Mouse (Mus musculus) thymus, postnatal 14 days (tissue): ENCODE data around the gene Entpd6.

ENCODE experiments used
- DNase-seq: peaks from one replicate; pipeline ENCODE4 v3.0.0; 2021

Gene Entpd6

DNA sequence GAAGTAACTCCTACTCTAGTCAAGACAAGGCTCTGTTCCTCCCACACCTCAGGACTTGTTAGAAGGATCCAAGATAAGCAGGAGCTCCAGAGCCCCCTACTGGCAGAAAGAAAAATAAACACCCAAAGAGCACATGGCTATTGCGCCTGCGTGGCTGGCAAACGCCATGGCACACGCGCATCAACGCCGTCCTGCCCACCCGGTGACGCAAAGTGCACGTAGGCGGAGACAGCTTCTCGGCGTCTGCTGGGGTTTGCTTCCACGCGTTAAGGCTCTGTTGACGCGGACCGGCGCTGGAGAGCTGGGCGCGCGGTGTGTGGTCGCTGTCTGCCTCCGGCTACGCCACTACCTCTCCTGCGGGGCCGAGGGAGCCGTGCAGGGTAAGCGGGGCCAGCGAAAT is at the start of gene Entpd6:
Gene Entpd6, plus strand, starts transcription at position 189 of the 400 bp plus-strand sequence.
- DNase-seq = peak; percentile 95

DNA sequence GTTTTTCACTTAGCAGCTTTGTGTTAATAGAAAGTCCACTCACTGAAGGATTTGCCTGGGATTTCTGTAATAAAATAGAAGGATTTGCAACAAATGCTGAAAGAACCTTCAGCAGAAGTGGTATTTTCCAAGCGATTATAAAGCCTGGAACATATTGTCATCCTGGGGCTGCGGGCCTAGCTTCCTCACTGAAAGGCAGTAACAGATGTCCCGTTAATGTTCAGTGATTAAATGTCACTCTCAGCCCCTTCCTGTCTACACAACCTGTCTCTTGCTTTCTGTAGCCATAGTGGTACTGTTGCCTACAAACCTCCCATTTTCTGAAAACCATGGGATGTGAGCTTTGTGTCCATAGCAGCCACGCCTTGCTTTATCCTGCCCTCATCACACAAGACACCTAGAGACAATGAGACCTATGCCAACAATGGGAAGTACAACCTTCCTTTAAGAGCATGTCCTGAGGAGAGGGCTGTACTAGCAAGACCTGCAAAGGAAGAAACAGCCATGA is 36.6 kb upstream of the Entpd6 start:
- DNase-seq = no peak

DNA sequence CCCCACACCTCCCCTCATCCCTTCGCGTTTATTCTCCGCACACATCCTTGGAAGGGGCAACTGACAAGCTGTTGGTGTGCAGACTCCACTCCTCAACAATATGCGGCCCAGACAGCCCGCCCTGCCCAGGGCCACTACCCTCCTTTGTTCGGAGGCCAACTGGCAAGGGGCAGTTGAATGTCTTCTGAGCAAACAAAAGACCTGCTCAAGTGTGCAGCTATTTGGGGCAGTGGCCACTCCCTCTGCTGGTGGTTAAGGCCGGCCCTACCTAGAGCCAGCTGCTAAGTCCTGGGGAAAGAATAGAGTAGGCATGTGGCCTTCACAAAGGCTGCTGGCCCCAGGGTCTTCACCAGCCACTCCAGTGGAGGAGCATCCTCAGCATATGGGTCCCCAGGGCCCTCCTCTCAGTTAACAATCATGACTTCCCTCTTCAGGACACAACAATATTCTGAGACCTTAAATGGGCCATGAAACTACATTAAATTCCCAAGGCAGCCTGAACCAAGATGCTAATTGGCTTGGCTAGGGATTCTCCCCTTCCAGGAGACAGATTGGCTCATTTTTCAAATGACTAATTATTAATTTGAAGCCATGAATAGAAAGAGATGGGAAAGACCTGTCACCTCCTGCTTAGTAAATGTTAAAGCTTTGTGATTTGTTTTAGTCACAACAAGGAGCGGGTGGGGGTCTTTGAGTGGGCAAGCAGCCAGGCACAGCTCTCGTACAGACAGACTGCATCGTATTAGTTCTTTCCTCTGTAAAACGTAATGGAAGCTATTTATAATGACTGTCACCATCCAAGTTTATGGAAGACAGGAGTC is 12.9 kb upstream of the Entpd6 start:
- DNase-seq = no peak

DNA sequence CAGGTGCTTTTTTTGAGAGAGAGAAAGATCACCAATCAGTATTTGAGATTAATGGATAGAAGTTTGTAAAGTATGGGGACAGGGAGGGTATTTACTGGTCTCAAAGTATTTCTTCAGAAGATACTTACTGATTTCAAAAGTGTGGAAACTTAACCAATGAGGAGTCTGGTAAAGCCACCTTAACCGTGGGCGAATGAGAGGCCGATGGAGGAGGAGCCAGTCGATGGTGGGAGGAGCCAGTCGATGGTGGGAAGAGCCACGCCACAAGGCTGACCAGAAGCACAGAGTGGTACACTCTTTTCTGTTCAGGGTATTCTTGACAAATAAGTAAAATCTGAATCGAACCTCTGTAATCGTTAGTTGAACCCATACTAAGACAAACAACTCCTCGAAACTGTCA is 11.0 kb upstream of the Entpd6 start:
- DNase-seq = no peak

DNA sequence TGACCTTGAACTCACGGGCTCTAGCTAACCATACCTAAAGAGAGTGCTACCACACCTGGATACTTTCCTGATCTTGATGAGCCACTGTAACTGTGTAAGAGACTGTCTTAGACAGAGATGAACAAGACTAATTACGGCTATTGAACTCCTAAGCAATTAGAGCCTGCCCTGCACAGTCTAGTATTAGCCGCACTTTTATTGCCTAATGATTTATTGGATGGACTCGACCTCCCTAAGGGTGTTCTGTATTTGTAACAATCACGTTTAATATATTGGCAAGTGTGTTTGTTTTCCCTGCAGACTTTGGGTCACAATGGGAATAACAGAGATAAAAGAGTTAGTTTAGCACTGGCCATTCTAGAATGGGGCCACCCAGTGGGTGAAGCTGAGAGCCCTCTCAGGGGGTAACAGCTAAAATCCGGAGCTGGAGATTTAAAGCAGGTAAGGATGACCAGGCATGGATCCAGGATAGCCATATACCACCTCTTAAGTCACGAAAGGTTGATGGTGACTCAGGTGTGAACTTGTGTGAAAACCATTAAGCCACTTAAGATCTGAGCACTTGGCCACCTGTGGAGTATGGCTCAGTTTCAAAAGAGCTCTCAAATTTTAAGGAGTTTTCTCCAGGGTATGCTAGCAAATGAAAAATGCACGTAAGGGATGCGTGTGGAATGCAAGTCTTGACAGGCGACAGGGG is 8.5 kb upstream of the Entpd6 start:
- no peak for DNase-seq

DNA sequence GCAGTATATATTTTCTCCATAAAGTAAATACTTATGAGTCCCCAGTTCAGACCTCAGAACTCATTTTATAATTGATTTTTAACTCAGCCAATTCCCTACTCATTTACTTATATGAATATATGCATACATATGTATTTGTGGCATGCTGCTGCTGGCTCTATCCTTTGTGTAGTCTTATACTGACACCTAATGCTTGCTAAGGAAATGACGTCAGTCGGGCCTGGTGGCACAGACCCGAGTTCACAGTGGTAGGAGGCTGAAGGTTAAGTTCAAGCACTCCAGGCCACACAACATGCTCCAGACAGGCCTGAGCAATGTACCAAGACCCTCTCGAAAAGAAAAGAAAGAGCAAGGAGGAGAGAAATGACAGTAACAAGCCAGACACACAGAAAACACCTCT is 7.4 kb upstream of the Entpd6 start:
- DNase-seq = peak; percentile 31

DNA sequence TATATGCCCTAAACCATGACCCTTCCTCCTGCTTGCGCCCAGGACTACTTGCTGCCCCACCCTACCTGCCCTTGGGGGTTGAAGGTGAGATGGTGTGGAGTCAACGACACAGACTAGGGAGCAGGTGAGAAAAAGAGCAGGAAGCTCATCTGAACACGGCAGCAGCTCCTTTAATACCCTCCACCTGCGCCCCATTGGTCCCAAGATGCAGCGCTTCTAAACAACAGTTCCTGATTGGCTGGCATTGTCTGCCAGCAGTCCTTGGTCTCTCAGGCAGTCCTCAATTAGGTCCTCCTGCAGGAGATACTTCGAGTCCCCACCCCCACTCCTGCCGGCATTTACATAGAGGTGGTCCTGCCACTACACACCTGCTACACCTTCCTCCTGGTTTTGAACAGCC is 3.8 kb upstream of the Entpd6 start:
- DNase-seq = no peak

DNA sequence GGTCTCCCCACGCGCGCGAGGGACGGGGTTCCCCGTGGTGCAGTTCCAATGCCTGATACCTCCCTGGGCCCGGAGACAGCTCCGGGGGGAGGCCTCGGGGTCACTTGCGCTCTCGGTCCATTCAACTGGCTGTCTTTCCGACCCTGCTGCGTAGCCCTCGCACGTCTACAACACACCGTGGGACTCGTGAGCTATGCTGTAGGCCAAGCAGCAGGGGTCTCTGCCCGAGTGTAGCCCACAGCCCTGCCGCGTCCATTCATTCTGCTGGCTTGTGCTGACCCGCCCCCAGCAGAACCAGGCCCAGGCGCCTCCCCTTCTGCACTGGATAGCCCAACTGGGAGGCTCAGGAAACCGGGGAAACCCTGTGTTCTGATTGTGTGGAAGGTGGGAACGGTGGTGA is 441 bp downstream of the Entpd6 start:
- DNase-seq = no peak

DNA sequence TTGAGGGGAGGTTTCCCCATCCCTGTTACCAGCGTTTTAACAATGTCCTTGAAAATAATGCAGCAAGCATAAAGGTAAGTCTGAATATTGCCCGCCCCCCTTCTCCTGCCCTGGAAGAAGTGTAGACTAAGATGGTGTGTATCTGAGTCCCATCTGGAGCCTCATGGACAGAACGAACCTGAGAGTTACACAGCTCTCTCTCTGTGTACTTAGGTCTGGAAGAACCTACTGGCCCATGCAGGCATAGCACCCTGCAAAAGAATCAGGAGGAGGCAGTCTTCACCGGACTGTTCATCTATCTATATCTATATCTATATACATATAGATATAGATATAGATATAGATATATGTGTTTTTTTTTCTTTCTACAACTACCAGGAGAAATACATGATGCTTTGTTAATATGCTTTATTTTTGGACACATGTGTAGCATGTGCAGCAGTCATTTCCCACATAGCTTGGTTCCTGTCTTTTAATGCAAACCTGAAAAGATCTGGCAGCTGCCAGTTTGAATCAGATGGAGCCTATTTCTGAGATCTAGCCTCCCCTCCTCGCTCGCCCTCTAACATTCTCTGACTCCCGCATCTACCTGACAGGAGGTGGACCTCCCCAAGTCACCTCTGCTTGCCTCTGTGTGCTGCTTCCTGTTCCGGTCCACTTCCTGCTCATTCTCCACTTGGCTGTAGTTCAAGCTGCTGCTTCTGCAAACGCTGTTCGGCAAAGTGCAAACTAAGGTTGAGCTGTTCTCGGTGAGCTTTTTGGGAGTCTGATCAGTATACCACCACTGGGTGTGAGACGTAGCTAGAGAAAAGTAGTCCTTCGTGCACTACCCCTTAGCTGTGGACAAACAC is 1.5 kb downstream of the Entpd6 start:
- DNase-seq = peak; percentile 54

DNA sequence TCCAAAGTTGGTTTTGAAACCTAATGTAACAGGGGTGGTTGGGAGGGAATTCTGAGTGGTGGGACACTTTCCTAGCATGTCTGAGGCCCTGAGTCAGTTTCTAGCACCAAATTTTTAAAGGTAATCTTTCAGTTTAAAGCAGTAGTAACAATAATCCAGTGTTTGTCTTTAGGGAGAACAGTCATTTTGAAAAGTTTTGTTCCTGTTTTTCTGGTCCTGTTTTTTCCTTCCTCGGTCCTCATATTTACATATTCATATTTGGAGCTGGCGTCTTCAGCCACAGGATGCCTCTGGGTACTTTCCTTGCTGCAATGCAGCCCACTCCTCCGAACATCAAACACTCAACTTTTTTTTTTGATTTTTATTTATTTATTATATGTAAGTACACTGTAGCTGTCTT is 6.2 kb downstream of the Entpd6 start:
- DNase-seq = no peak

DNA sequence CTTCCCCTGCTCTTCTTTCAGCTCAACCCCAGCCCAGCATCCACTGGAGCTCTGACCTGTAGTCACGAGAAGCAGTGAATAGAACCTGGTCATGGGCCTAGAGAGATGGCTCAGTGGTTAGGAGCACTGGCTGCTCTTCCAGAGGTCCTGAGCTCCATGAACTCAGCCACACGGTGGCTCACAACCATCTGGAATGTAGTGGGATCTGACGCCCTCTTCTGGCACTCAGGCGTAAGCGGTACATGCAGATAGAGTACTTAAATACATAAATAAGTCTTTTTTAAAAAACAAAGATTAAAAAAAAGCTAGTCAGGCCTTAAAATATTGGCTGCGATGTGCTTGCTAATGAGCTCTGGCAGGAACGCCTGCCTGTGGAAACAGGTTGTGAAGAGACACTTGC is 12.6 kb downstream of the Entpd6 start:
- no peak for DNase-seq

DNA sequence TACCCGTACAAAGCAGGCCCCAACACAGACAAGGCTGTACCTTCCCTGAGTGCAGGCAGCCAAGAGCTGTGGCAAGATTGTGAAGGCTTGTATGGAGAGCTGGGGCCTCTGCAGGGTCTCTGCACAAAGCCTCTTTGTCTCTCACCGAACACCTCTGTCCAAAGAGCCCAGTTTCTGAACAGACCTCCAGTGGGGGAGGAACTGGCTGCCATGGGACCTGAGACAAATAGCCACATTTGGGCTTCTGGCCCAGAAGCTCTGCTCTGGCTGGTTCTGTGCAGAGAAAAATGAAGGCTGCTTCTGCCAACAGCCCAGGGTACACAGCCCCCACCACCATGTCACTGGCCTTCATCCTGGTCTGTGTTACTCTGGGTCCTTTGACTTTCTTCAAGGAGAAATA is 16.8 kb downstream of the Entpd6 start:
- DNase-seq = no peak

DNA sequence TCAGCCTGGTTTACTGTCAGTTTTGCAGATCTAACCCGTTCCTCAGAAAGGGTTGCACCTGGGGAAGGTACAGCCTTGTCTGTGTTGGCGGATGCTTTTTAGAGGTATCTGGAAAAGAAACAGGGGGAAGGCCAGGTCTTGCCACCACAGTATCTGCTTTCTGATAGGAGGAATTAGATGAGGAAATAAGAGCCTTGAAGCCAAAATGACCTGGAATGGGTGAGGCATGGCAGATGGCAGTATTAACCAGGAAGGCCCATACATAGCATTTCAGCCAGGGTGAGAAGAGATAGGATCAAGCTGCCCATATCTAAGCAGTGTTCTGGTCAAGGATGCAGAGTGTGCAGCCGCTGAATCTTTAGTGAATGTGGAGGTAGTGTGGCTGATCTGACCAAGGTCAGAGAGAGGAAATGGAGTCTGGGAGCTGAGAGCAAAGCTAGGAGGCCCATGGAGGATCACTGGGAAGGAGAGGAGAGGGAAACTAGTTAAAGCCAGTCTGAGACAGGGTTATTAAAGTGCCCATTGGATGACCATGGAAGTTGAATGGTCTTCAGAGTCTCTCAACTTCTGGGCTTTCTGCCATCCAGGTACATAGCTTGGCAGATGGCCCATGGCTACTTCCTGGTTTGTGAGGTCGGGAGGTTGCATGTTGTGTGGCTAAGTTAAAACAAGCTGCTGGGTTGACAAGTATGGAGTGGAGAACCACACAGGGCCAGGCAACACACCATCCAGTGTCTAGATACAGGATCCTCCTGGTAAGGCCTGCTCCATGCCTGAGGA is 17.4 kb downstream of the Entpd6 start:
- no peak for DNase-seq

DNA sequence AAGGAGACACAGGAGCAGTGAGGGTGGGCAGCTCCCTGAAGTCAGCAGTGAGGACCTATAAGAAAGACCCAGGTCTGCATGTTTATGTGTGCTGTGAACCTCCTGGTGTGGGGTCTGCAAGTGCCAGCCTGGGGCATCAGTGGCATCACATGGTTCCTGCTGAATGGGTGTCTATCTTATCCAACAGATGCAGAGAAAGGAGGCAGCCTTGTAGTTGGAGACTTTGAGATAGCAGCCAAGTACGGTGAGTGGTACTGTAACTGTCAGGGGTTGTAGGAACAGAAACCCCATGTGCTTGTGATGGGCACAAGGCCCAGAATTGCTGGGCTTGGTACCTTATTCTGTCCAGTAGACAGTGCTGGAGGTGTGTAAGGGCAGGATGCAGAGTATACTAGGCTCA is 19.8 kb downstream of the Entpd6 start:
- no peak for DNase-seq

DNA sequence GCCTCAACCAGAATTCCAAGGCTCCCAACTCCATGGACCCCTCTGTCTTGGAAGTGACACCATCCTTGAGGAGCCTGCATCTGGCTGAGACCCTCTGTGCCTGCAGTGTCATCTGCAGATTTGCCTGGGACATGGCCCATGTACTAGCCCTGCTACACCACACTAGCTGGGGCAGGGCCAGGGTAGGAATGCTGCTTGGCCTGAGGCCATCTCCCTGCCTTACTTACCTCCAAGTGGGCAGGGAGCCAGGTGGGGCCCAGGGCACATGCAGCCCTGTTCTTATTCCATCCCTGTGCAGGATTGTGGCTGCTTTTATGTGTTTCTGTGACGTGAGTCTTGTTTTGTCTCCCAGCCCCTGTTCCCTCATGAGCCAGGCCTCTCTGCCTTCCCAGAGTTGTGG is 21.9 kb downstream of the Entpd6 start:
- DNase-seq = no peak

DNA sequence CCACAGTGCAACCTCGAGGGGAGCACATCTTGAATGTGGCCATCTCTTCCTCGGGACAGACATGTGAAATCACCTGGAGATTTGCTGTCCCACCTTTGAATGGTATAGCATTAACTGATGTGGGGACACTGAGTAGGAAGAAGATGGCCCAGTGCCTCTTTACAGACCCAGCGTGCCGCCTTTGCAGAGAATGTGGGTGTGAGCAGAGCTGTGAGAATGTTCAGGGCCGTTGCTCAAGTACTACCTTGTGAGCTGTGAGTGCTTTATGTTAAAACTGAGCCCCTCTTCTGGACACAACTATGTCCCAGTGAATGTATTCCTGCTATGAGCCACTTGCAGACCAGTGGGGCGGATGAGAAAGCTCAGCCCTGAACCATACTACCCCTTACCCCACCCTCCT is 22.3 kb downstream of the Entpd6 start:
- DNase-seq = no peak

DNA sequence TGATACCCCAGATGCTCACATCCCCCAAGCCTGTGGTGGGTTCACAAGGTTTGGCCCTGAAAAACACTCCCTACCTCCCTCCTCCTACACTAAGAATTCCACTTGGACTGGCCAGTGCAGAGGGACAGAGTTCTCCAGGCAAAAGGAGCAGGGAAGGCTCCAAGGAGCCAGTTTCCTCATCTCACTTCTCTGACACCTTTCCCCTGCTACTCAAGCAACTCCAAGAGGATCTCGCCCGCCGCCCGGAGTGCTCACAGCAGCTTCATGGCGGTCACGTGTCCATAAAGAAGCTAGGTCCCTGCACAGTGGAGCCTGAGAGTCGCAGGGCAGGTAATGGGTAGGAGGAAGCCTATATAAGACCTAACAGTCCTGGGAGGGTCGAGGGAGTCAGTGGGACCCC is 23.2 kb downstream of the Entpd6 start:
- DNase-seq = no peak

DNA sequence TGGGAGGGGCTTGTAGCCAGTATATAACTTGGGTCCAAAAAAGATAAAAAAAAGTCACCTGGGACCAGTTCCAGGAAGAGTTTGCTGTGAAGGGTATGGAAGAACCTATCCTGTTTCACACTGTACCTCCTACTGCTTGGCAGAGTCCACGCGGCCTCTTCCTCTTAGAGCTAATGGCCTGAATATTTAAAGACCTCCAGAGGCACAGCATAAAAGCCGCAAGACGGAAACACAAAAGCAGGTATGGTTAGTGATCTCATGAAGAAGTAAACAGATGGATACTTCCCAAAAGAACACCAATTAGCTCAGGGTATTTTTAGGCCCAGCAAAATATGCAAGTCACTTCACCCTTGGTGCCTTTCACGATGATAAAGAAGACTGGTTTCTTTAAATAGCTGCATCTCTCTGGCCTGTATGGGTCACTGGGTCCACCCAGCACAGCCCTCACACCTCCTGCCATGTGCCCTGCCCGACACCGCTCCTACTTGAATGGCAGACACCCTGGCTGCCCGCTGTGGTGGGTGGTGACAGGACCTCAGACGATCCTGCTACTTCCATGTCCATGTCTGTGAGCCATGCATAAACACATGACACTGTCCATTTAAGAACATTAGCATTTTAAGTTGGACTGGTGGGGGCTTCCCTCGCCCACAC is 23.8 kb downstream of the Entpd6 start:
- no peak for DNase-seq

DNA sequence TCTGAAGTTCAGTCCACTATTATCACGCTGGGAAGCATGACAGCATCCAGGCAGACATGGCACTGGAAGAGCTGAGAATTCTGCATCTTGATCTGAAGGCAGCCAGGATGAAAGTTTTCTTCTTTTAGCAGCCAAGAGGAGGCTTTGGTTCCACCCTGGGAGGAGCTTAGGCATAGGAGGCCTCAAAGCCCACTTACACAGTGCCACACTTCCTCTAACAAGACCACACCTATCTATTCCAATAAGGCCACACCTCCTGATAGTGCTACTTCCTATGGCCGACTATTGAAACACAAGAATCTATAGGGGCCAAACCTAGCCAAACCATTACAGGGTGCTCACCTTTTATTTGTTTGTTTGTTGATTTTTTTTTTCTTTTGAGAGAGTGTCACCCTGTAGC is 34.0 kb downstream of the Entpd6 start:
- DNase-seq = no peak

DNA sequence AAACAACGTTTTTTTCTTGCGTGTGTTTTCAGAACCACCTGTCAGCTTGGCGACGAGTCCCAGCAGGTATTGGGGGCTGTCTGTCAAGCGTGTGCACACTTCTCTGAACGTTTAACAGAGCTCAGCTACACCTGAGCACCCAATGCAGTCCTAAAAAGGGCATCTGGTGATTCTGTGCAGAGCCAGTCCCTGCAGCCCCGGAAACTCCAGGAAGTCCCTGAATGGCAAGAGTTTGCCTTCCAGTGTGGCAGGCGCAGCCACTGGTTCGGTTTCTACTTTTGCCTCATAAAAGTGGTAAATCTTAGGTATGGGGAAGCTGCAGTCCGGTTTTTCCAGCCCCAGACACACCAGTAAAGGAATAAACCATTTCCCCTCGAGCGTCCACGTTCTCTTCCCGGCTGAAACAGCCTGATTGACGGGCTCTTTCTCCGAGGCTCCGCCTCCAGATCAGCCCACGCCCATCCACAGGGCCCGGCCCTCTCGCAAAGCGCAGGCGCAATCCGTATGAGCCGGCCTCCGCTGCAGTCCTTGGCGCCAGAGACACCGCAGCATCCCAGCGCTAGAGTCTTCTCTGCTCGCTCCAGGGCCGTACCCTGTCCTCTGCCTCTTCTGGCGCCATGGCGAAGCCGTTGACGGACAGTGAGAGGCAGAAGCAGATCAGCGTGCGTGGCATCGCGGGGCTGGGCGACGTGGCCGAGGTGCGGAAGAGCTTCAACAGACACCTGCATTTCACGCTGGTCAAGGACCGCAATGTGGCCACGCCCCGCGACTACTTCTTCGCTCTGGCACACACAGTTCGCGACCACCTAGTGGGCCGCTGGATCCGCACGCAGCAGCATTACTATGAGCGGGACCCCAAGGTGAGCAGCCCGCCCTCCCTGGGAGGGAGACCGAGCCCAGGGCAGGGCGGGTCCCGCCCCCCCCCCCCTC is 37.7 kb downstream of the Entpd6 start, which contains the start of gene Pygb:
Gene Pygb, plus strand, starts transcription at position 485 of the 930 bp plus-strand sequence.
- peak; percentile 87 for DNase-seq
